Mouse (Mus musculus): Measurements from ENCODE around the gene Ltb. TPM values are rescaled to one million over a fixed set of nuclear protein-coding genes. Genes with fewer than 3 reads are reported as not detected.

Ltb gene
- polyA plus RNA-seq, 1 experiment, result not detected

DNA sequence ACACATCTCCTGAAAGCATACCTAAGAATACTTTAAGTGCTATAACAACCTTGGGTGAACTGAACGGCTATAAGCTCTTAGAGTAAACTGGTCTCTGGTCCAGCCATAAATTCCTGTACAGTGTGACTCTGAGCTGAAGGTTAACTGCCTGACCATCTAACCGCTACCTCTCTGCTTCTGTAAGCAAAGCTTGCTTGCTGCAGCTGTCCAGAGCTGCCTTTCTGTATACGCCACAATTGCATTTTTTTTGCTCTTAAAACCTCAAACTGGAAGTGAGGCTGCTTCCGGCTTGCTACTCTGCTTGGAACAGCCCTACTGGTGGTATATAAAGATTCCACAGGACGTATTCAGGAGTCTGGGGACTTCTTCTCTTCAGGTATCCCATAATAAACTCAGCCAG lies 38.4 kb downstream of the Ltb start:
- H3K27ac ChIP-seq (ENCODE audit: insufficient read depth, low read depth, low read length), result peak overlapping the region; percentile 92
- H3K4me1 ChIP-seq (ENCODE audit: control insufficient read depth, insufficient read depth, low read length), result peaks cover 31% of the 10 kb centered on the region
- H3K4me3 ChIP-seq (ENCODE audit: insufficient read depth, low read length), result no peak overlapping the region
- no peak for TF ChIP-seq CTCF (IDR thresholded peaks at IDR 0.05; ENCODE audit: low read depth, low read length)
- TF ChIP-seq POLR2A (IDR thresholded peaks at IDR 0.05; ENCODE audit: borderline replicate concordance, low read depth, low read length), result no peak

DNA sequence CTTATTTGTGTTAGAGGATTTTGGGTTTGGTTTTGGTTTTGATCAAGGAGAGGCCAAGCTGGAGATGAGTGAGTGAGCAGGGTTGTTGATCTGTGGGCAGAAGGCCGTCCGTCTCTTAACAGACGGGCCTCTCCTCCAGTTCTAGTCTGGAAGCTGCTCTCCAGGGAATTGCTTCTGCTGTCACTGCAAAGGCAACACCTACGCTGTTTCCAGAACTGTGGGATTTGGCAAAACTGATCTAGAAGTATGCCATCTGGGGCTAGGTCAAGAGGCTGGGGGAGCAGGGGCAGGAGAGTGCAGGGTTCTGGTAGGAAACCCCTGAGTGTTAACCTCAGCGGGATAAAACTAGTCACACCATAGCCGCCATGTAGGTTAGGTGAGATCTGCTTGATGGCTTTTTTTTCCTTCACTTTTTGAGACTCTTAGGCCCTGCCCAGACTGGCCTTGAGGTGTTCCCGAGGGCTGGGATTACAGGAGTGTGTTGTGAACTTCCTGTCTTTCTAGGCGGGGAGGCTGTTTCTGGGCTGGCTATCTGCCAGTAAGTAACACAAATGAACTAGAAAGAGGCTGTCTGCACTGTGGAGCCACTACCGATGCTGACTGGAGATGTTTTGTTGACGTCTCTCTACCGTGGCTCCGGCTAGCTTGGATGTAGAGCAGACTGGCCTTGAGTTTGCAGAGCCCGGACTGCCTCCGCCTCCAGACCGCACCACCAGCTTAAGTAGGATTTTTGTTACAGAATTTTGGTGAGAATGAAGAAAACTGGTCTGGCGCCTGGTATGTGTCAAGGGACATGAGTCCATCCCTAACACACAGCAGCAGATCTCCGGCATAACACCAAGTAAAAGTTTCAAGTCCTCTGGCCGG lies 39.1 kb downstream of the Ltb start, which contains the start of gene Atp6v1g2:
TSS of gene Atp6v1g2 (plus strand) at position 547 of the 867 bp plus-strand sequence.
- Histone ChIP-seq H3K4me1 (ENCODE audit: control insufficient read depth, insufficient read depth, low read length) (peaks cover 26% of the 10 kb centered on the region), H3K4me3 (ENCODE audit: insufficient read depth, low read length) (peak within 1 kb of the TSS; percentile 87), H3K27ac (ENCODE audit: insufficient read depth, low read depth, low read length) (peak within 1 kb of the TSS; percentile 92)
- TF ChIP-seq POLR2A (IDR thresholded peaks at IDR 0.05; ENCODE audit: borderline replicate concordance, low read depth, low read length) (no peak), CTCF (IDR thresholded peaks at IDR 0.05; ENCODE audit: low read depth, low read length) (no peak)

DNA sequence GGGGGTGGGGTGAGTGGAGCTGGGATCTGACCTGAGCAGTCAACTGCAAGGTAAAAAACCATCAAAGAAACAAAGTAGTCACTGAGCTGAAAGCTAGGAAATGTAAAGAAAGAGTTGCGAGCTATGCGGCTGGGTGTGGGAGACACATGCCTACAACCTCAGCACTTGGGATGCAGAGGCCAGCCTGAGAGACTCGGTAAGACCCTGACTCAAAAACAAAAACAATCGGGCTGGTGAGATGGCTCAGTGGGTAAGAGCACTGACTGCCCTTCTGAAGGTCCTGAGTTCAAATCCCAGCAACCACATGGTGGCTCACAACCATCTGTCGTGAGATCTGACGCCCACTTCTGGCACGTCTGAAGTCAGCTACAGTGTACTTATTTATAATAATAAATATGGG lies 39.9 kb downstream of the Ltb start:
- H3K27ac ChIP-seq (ENCODE audit: insufficient read depth, low read depth, low read length), result peak overlapping the region; percentile 92
- H3K4me3 ChIP-seq (ENCODE audit: insufficient read depth, low read length), result peak overlapping the region; percentile 87
- H3K4me1 ChIP-seq (ENCODE audit: control insufficient read depth, insufficient read depth, low read length), result peaks cover 26% of the 10 kb centered on the region

DNA sequence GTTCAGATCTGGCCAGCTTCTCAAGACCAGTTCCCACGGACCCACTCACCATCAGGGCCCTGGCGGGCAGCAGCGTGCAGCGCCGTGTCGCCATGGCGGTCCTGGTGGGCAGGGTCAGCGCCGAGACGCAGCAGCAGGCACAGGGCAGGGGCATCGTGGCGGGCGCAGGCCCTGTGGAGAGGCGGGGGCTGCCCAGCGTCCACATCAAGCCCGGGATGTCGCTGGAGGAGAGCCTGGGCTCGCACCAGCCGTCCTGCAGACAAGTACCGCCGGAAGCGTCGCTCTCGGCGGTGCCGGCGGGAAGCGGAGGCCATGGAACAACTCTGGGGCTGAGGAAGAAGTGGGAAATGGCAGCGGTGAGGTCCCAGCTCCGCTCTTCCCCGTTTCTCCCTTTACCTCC lies 40.7 kb downstream of the Ltb start:
- peaks cover 30% of the 10 kb centered on the region for H3K4me1 ChIP-seq (ENCODE audit: control insufficient read depth, insufficient read depth, low read length)
- H3K27ac ChIP-seq (ENCODE audit: insufficient read depth, low read depth, low read length), result peak overlapping the region; percentile 92
- peak overlapping the region; percentile 87 for H3K4me3 ChIP-seq (ENCODE audit: insufficient read depth, low read length)
- TF ChIP-seq POLR2A (IDR thresholded peaks at IDR 0.05; ENCODE audit: borderline replicate concordance, low read depth, low read length) (no peak), CTCF (IDR thresholded peaks at IDR 0.05; ENCODE audit: low read depth, low read length) (no peak)

DNA sequence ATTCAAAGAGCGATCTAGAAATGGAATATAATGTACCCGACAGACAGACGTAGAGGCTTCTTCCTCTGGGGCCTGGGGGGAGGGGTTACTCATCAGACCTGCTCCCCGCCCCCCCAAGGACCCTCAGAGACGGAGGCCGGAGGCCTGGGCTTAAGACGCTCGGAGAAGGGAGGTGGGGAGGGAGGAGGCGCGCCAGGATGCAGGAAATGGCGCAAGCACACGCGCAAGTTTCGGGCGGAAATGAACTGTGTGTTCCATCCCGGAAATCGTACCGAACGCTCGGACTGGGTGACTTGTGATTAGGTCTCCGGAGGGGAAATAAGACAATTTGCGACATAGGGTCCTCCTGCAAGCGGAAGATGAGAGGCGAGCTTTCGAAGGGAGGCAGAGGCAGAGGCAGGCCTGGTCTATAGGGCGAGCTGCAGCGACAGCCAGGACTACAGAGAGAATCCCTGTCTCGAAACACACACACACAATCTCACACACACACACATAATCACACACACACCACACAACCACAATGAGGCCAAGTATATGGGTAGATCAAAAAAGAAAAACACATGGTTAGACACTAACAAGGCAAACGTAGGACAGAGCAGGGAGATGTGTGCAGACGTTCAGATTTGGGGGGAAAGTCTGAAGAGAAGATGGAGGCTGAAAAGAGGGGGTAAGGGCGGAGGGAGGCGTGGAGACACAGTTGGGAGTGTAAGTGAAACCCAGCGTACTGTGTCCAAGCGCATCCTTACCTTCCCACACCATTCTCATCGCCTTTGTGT lies 41.6 kb downstream of the Ltb start, which contains the start of gene Nfkbil1:
TSS of gene Nfkbil1 (minus strand) at position 179 of the 776 bp plus-strand sequence.
- Histone ChIP-seq H3K4me1 (ENCODE audit: control insufficient read depth, insufficient read depth, low read length) (peaks cover 36% of the 10 kb centered on the region), H3K4me3 (ENCODE audit: insufficient read depth, low read length) (peak within 1 kb of the TSS; percentile 87), H3K27ac (ENCODE audit: insufficient read depth, low read depth, low read length) (peak within 1 kb of the TSS; percentile 92)
- TF ChIP-seq POLR2A (IDR thresholded peaks at IDR 0.05; ENCODE audit: borderline replicate concordance, low read depth, low read length) (no peak), CTCF (IDR thresholded peaks at IDR 0.05; ENCODE audit: low read depth, low read length) (no peak)

DNA sequence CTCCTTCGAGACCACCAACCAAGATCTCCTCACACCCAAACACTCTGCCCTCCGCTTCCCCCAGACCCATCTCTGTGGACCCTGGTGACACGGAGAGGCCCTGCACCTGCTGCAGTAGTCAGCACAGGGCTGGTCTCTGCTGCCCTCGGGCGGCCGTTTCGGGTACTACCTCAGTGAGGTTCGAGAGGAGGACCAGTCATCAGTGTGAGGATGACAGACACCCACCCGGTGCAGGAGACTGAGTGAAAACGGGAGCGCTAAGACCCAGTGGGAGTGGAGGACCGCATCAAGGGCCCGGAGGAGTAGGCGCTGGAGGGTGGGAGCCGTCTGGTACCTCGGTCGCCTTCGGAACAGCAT lies 42.1 kb downstream of the Ltb start:
- Histone ChIP-seq H3K4me3 (ENCODE audit: insufficient read depth, low read length) (peak overlapping the region; percentile 87), H3K4me1 (ENCODE audit: control insufficient read depth, insufficient read depth, low read length) (peaks cover 35% of the 10 kb centered on the region), H3K27ac (ENCODE audit: insufficient read depth, low read depth, low read length) (peak overlapping the region; percentile 86)
- TF ChIP-seq POLR2A (IDR thresholded peaks at IDR 0.05; ENCODE audit: borderline replicate concordance, low read depth, low read length) (no peak), CTCF (IDR thresholded peaks at IDR 0.05; ENCODE audit: low read depth, low read length) (peak; percentile 83)

DNA sequence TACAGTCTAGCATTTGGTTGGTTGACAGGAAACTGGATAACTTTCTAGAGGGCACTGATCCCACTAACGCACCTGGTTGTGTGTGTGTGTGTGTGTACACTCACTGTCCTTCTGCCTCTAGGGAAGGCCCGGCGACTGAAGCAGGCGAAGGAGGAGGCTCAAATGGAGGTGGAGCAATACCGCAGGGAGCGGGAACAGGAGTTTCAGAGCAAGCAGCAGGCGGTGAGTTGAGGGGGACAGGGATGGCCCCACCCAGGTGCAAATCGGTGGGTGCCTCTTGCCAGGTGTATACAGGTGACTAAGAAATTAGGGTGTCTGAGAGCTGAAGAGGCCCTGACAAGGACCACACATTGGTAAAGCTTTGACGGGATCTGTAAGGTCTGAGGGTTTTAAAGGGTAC lies 42.8 kb downstream of the Ltb start:
- H3K27ac ChIP-seq (ENCODE audit: insufficient read depth, low read depth, low read length), result no peak overlapping the region
- H3K4me1 ChIP-seq (ENCODE audit: control insufficient read depth, insufficient read depth, low read length), result peaks cover 31% of the 10 kb centered on the region
- no peak overlapping the region for H3K4me3 ChIP-seq (ENCODE audit: insufficient read depth, low read length)
- TF ChIP-seq POLR2A (IDR thresholded peaks at IDR 0.05; ENCODE audit: borderline replicate concordance, low read depth, low read length) (no peak), CTCF (IDR thresholded peaks at IDR 0.05; ENCODE audit: low read depth, low read length) (no peak)

DNA sequence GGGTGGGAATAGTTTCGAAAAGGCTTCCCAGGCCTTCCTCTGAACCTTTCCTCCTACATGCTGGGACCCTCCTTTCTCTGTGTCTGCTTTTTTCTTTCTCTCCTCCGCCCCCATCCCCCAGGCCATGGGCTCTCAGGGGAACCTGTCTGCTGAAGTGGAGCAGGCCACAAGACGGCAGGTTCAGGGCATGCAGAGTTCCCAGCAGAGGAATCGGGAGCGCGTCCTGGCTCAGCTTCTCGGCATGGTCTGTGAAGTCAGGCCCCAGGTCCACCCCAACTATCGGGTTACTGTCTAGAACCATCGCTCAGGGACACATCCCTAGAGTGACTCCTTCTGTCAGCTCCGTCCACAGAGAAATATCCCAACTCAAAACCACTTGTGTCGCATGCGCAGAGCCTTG lies 43.3 kb downstream of the Ltb start:
- Histone ChIP-seq H3K4me3 (ENCODE audit: insufficient read depth, low read length) (no peak overlapping the region), H3K4me1 (ENCODE audit: control insufficient read depth, insufficient read depth, low read length) (peaks cover 28% of the 10 kb centered on the region), H3K27ac (ENCODE audit: insufficient read depth, low read depth, low read length) (no peak overlapping the region)
- TF ChIP-seq POLR2A (IDR thresholded peaks at IDR 0.05; ENCODE audit: borderline replicate concordance, low read depth, low read length), result no peak
- no peak for TF ChIP-seq CTCF (IDR thresholded peaks at IDR 0.05; ENCODE audit: low read depth, low read length)

DNA sequence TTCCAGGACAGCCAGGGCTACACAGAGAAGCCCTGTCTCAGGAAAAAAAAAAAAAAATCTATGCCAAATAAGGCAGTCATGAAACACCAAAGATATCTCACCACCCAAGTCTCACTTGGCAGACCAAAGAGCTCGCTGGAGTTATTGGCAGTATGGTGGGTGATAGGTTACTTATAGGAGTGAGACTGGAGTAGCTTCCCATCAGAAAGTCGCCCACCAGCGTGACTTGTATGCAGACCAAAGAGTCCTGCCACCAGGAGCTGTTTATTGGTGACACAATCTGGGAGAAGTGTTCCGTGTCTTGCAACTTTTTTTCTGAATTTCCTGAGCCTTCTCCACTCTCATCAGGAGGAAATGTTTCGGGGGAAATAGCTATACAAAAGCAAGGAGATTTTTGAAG lies 45.5 kb downstream of the Ltb start:
- H3K27ac ChIP-seq (ENCODE audit: insufficient read depth, low read depth, low read length), result peak overlapping the region; percentile 92; the same call in 1 of the 2 replicates

More for the DNA sequence above, 45.5 kb downstream of the Ltb start:
- no peak overlapping the region for H3K4me3 ChIP-seq (ENCODE audit: insufficient read depth, low read length)
- no peak for TF ChIP-seq CTCF (IDR thresholded peaks at IDR 0.05; ENCODE audit: low read depth, low read length)
- H3K4me1 ChIP-seq (ENCODE audit: control insufficient read depth, insufficient read depth, low read length), result peaks cover 21% of the 10 kb centered on the region
